Mouse (Mus musculus): Measurements from ENCODE around the gene Vamp3.

DNA sequence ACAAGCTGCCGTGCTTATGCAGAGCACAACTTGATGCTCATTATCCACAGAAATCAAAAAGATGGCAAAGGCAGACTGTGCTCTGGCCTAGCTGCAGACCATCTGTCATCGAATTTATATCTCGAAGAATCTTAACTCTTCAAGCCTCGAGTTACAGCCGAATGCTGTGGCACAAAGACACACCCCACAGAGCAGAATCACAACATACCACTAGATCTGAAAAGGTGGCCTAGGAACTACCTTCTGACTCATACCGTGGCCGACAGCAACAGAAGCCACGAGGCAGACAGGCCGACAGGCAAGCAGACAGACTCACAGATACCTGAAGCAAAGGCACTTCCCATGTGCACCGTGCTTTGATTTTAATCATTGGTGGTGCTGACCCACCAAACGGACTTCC is 45.9 kb upstream of the Vamp3 start:
- TF ChIP-seq EP300 (IDR thresholded peaks at IDR 0.05; ENCODE audit: low read depth in 1 of 2, low read length in 2 of 2): no peak
- TF ChIP-seq GATA1 (IDR thresholded peaks at IDR 0.05; ENCODE audit: low read depth, low read length): no peak
- no peak for TF ChIP-seq HCFC1 (IDR thresholded peaks at IDR 0.05; ENCODE audit: low read depth, low read length)
- TF ChIP-seq CTCF (IDR thresholded peaks at IDR 0.05 in 2 of 3, conservative IDR thresholded peaks at IDR 0.05 in 1 of 3; ENCODE audit: control insufficient read depth in 1 of 3, insufficient read depth in 1 of 3, low read depth in 2 of 3, low read length in 3 of 3, poor library complexity in 1 of 3, severe bottlenecking in 1 of 3): no peak
- TF ChIP-seq USF1 (IDR thresholded peaks at IDR 0.05; ENCODE audit: low read depth, low read length): no peak
- TF ChIP-seq POLR2A (IDR thresholded peaks at IDR 0.05; ENCODE audit: control insufficient read depth in 1 of 2, insufficient read depth in 1 of 2, low read depth in 1 of 2, low read length in 2 of 2, poor library complexity in 1 of 2): no peak

Measured in MEL (cell line).